Mouse (Mus musculus): ENCODE data around the gene Fancf. TPM values are rescaled to one million over a fixed set of nuclear protein-coding genes. Genes with fewer than 3 reads are reported as not detected.

Gene Fancf
- polyA plus RNA-seq, 1 experiment = 5.8 TPM

DNA sequence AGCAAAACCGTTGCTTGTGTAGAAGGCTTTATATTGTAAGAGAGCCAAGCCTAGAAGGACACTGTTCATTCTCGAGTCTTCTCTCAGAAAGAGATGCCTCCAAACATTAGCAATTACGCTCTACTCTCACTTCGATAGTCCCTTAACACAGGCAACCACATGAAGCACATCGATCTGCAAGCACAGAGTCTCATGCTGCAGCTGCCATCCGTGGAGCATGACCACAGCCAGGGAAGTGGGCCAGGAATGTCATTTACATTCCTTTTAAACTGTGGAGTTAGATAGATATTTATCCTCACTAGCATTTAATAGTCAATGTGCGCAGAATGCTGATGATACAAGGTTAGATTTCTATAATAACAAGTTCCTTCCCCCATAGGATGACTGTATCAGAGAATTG, 21.6 kb downstream of the Fancf start:
- DNase-seq (ENCODE audit: low spot score) = no peak

DNA sequence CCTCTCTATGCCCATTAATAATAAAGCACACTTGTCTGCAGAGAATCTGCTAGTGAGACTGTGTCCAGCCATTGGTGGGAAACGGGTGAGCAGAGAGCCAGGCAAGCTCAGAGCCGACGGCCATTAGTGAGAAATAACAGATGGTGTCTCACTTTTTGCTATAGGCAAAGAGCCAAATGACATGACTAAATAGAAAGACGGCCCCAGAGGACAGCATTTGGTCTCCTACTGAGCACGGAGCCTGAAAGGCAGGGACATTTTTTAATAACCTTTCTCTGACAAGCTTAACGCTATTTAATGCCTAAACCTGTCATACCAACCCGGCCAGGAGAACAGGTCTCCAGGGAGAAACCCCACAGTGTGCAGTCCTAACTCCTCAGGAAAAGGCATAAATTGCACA, 30.1 kb downstream of the Fancf start:
- no peak for DNase-seq (ENCODE audit: low spot score)

DNA sequence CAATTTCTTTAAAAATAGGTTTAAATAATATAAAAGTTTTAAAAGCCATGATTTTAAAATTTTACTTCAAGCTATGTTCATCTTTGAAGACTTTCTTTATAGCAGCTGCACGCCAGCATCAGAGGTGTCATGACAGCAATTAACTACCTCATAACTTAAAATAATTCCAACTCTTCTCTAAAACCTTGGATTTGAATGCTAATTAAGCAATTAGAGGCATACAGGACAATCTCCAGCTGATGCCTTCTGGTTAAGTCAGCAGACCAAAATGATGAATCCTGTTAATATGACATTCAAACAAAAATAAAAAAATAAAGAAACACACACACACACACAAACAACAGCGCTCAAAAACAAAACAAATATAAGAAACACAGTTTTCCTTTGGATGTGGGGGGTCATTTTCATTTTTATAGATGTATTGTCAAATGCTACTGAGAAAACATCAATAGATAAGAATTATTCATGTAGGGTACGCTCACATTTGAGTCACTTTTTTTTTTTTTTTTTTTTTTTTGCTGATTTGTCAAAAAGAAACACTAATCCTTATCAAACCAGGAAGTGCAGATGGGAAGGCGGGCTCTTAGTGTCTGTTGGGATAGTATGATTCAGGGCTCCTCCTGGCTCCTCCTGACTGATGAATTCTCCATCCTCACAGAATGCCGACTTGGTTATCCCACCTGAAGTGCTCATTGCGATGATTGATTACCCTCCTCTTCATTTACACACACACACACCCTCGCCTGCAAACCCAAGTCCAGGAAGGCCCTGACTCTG, 38.3 kb downstream of the Fancf start:
- no peak for DNase-seq (ENCODE audit: low spot score)

DNA sequence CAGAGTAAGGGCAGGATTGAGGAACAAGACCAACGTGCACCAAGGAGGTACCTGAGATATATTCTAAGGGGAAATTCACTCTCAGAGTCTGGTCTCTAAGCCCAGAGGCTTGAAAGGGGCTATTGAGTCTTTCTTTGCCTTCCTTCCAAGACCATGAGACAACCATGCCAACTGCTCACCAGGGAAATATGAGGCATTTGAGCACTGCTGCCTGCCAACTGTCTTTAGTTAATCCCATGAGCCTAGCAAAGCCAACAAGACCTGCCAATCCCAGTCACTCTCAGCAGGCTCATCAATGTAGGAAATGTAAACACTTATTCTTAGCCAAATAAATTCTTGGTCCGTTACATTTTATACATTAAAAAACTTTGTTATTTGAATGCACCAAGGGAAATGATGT, 40.6 kb downstream of the Fancf start:
- DNase-seq (ENCODE audit: low spot score) = no peak

DNA sequence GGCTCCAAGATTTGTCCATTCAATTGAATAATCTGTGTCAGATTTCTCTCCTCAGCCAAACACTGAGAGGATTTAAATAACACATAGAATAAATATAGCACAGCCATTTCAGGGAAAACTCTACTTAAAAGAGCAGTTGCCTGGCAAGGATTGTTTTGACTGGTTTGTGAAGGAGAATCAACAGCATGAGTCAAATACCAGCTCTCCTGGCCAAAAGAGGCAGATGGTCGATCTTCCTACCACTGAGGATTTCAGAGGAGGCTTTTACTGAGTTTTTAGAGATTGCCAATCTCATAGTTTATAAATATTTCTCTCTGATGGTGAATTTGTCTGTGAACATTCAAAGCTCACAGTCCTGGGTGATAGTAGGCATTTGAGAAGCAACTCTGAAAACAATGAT, 42.2 kb downstream of the Fancf start:
- DNase-seq (ENCODE audit: low spot score) = no peak

- DNase-seq (ENCODE audit: low spot score) = no peak
Measured at GRCm38 (mm10) chr7:51818251-51818974, 43.7 kb downstream of the Fancf start.

DNA sequence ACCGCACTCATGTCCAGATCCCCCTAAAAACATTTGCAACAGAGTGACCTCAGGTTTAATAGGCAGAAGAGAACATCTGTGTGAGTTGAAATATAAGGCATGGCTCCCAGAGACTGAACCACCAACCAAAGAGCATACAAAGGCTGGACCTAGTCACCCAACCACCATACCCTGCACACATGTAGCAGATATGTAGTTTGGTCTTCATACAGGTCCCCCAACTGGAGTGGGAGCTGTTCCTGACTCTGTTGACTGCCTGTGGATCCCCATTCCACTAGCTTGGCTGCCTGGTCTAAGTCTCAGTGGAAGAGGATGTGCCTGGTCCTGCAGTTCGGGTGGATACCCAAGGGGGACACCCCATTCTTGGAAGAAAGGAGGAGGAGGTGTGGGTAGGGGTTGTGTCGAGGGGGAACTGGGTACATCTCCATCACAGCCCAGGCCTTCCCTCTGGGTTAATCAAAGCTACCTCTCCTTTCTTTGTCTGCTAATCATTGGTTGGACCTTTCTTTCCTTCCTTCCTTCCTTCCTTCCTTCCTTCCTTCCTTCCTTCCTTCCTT, 45.7 kb downstream of the Fancf start:
- DNase-seq (ENCODE audit: low spot score) = no peak

GRCm38 (mm10) chr7:51815473-51816282, 46.4 kb downstream of the Fancf start:
- DNase-seq (ENCODE audit: low spot score) = no peak

Other genes with a start within 250 kb of the Fancf start
- not detected in 2 replicates for gene Slc17a6, start 240.3 kb downstream of the Fancf start, polyA plus RNA-seq (2012; rRNA removed)
- 2.3 and 2.8 TPM in 2 replicates for gene Gas2, start 252 bp downstream of the Fancf start, polyA plus RNA-seq (2012; rRNA removed)
- 13.1 and 13.5 TPM in 2 replicates for gene Svip, start 143.8 kb upstream of the Fancf start, polyA plus RNA-seq (2012; rRNA removed)
- not detected in 2 replicates for gene 1700015G11Rik, start 153.5 kb upstream of the Fancf start, polyA plus RNA-seq (2012; rRNA removed)